Mouse (Mus musculus) midbrain, postnatal 0 days (tissue): ENCODE measurements around the gene Rtp1. TPM values are rescaled to one million over a fixed set of nuclear protein-coding genes. Genes with fewer than 3 reads are reported as not detected.

Experiments used
- ATAC-seq: fragments of 200-750 bp; cut with Nextera tagmentation; 2 replicates; pipeline ENCODE4 v1.8.0; 2017; ENCODE audit warnings: moderate number of reproducible peaks, mild to moderate bottlenecking, moderate TSS enrichment, moderate library complexity; ENCODE audit not compliant: low FRiP score
- DNase-seq: peaks from one replicate; pipeline ENCODE4 v3.0.0-alpha.2; 2015; ENCODE audit warnings: low spot score
- H3K27ac ChIP-seq: fragments of 300-500 bp; sonication (generic); 2 replicates; pipeline ENCODE4 v1.5.1; 2014; ENCODE audit warnings: low read depth, mild to moderate bottlenecking, low read length, mixed read lengths
- H3K27me3 ChIP-seq: fragments of 300-500 bp; sonication (generic); 2 replicates; pipeline ENCODE4 v1.6.1; 2014; ENCODE audit warnings: low read length, control low read depth, mixed read lengths; ENCODE audit not compliant: insufficient read depth
- H3K36me3 ChIP-seq: fragments of 300-500 bp; sonication (generic); 2 replicates; pipeline ENCODE4 v1.6.1; 2014; ENCODE audit warnings: low read length, control low read depth, mixed read lengths; ENCODE audit not compliant: insufficient read depth
- H3K4me1 ChIP-seq: fragments of 300-500 bp; sonication (generic); 2 replicates; pipeline ENCODE4 v1.6.1; 2014; ENCODE audit warnings: mild to moderate bottlenecking, control low read depth, antibody characterized with exemption, low read length, mixed read lengths; ENCODE audit not compliant: insufficient read depth
- H3K4me2 ChIP-seq: fragments of 300-500 bp; sonication (generic); 2 replicates; pipeline ENCODE4 v1.6.1; 2014; ENCODE audit warnings: low read depth, mild to moderate bottlenecking, low read length, mixed read lengths; ENCODE audit not compliant: poor library complexity, severe bottlenecking
- H3K4me3 ChIP-seq: fragments of 300-500 bp; sonication (generic); 2 replicates; pipeline ENCODE4 v1.5.1; 2014; ENCODE audit warnings: low read depth, mild to moderate bottlenecking, low read length, moderate library complexity
- H3K9ac ChIP-seq: fragments of 300-500 bp; sonication (generic); replicated peaks from 2 replicates; pipeline ENCODE4 v1.6.1; 2014; ENCODE audit warnings: mild to moderate bottlenecking, low read length, moderate library complexity, mixed read lengths; ENCODE audit not compliant: poor library complexity, severe bottlenecking
- H3K9me3 ChIP-seq: fragments of 300-500 bp; sonication (generic); 2 replicates; pipeline ENCODE4 v1.6.1; 2016; ENCODE audit warnings: low read length, control low read depth
- CTCF ChIP-seq: IDR thresholded peaks from 2 replicates; pipeline ENCODE4 v1.5.1; 2016; ENCODE audit warnings: antibody characterized with exemption, mild to moderate bottlenecking
- WGBS: fragments of 180-500 bp; shearing (Covaris S2); extraction: QIAGEN DNeasy Blood & Tissue Kit; methylation state at CpG from one replicate; pipeline ENCODE4 v1.1.7; 2014; 5-methylcytosine and 5-hydroxymethylcytosine counted together
- polyA plus RNA-seq: library from polyadenylated mRNA; unstranded; fragments of >200 nt; fragmentation: Nextera tagmentation; extraction: Ambion mirVana; gene quantifications from 2 replicates; pipeline ENCODE4 v1.2.1, GENCODE M21; 2015
- total RNA-seq: library from RNA; depleted of rRNA; stranded (reverse); fragments of >200 nt; gene quantifications from 2 replicates; pipeline ENCODE4 v1.2.3, GENCODE M21; 2014

Gene Rtp1
- total and polyA plus RNA-seq, 2 experiments from 2014 or later: 0.33 to 0.77 TPM

DNA sequence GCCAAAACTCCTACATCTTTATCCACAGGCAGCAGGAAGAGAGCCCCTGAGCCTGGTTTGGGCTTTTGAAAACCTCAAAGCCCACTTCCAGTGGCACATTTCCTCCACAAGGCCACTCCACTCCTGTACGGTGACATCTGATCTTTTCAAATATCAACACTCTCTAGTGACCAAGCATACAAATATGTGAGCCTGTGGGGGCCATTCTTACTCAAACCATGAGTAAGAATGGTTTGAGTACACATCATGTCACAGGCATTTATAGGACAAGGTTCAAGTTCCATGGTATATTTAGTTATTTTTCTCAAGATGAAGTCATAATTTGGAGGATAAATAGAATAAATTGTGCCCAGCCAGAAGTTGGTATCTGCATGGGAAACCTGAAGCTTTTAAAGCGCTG lies 21.0 kb downstream of the Rtp1 start:
- Histone ChIP-seq H3K27ac (no peak overlapping the region), H3K4me3 (no peak overlapping the region), H3K9ac (no peak overlapping the region), H3K4me2 (no peak overlapping the region), H3K36me3 (no peaks in the 10 kb centered on the region), H3K4me1 (no peaks in the 10 kb centered on the region), H3K27me3 (no peaks in the 10 kb centered on the region), H3K9me3 (no peaks in the 10 kb centered on the region)
- DNase-seq: no peak
- 83% methylated on average over 2 of the region's 2 CpGs for WGBS
- ATAC-seq: no peak
- no peak for TF ChIP-seq CTCF

DNA sequence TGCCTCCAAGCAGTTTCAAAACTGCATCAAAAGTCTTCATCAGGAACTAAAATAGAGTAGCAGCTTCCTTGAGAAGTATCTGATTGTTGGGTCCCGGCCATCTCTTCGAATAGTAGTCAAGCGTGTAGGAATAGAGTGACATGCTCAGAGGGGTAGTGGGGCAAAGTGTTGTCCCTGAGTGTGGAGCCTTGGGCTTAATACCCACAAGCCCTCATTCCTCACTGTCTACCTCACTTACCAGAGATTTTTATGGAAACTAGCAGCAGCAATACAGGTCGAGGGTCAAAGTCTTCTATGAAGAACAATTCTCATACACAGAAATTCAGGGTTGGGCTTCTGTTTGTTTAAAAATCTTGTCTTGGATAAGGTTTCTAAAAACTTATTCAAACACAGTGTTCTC lies 21.9 kb downstream of the Rtp1 start:
- ATAC-seq: no peak

DNA sequence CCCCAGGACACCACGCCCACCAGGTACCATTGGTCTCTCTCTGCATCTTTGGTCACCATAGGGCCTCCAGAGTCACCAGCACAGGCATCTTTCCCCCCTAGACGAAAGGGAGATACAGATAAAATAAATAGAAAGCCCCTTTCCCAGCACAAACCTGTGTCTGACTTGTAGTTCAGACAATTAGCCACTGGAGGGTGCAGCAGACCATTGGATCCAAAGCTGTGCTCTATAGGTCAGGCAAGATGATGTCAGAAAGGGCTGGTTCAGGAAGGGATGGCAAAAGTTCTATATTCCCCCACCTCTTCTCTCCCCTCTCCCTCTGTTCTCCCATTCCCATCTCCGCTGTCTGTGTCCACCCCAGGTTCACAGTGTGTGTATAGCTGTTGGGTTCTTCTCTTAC lies 23.5 kb downstream of the Rtp1 start:
- Histone ChIP-seq H3K27ac (no peak overlapping the region), H3K36me3 (no peaks in the 10 kb centered on the region), H3K9me3 (no peaks in the 10 kb centered on the region), H3K27me3 (no peaks in the 10 kb centered on the region), H3K9ac (no peak overlapping the region), H3K4me1 (no peaks in the 10 kb centered on the region), H3K4me2 (no peak overlapping the region), H3K4me3 (no peak overlapping the region)
- DNase-seq: peak; percentile 84
- WGBS: 14% methylated on average over 3 of the region's 3 CpGs
- peak; percentile 91 for TF ChIP-seq CTCF
- ATAC-seq: peak; percentile 70

More for the DNA sequence above, 21.9 kb downstream of the Rtp1 start:
- H3K27ac ChIP-seq: no peak overlapping the region
- no peaks in the 10 kb centered on the region for H3K36me3 ChIP-seq
- no peak for DNase-seq
- no peaks in the 10 kb centered on the region for H3K4me1 ChIP-seq
- WGBS: 87% methylated on average over 4 of the region's 4 CpGs
- no peak overlapping the region for H3K4me2 ChIP-seq
- no peak overlapping the region for H3K4me3 ChIP-seq
- no peak overlapping the region for H3K9ac ChIP-seq
- H3K27me3 ChIP-seq: no peaks in the 10 kb centered on the region
- TF ChIP-seq CTCF: no peak
- H3K9me3 ChIP-seq: no peaks in the 10 kb centered on the region

DNA sequence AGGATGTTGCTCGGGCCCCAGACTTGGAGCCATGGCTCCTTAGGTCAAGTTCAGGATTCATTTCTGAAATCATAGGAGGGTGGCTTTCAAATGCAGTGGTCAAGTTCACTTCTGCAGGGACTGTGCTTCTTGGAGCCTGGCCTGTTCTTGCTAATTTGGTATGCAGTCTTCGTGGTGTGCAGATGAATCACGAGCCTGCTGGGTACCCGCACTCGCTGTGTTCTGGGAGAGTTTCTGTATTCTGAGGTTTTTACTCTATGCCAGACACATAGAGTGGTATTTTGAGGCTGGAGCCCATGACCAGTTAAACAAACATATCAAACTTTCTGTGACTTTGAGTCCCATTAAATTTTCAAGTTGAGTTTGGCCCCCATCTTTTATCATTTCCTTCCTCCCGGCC lies 25.4 kb downstream of the Rtp1 start:
- Histone ChIP-seq H3K9me3 (no peaks in the 10 kb centered on the region), H3K27me3 (no peaks in the 10 kb centered on the region), H3K36me3 (no peaks in the 10 kb centered on the region), H3K4me3 (no peak overlapping the region), H3K27ac (no peak overlapping the region), H3K9ac (no peak overlapping the region), H3K4me2 (no peak overlapping the region), H3K4me1 (no peaks in the 10 kb centered on the region)
- TF ChIP-seq CTCF: no peak
- ATAC-seq (no peak), DNase-seq (no peak)
- WGBS: 66% methylated on average over 6 of the region's 6 CpGs

DNA sequence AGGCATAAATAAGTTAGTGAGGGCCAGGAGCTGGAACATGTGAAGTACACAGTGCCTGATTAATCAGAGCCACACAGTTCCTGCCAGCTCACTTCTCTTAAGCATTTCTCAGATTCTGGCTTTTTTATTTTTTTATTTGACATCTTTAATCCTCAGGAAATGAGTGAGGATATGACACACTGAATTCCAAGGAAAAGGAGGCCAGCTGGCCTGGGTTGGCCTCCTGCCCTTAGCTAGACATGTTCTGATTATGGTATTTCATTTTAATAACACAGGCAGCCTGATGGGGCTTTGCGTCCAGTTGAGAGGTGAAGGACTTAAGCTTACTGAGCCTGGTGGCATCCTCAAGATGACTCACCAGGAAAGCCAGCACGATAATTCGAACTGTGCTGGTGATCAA lies 27.6 kb downstream of the Rtp1 start:
- no peaks in the 10 kb centered on the region for H3K9me3 ChIP-seq
- no peak overlapping the region for H3K9ac ChIP-seq
- TF ChIP-seq CTCF: no peak
- no peak for ATAC-seq
- H3K4me1 ChIP-seq: no peaks in the 10 kb centered on the region
- H3K4me3 ChIP-seq: no peak overlapping the region
- no peaks in the 10 kb centered on the region for H3K27me3 ChIP-seq
- H3K27ac ChIP-seq: no peak overlapping the region
- no peaks in the 10 kb centered on the region for H3K36me3 ChIP-seq
- DNase-seq: no peak
- no peak overlapping the region for H3K4me2 ChIP-seq
- 72% methylated on average over 3 of the region's 3 CpGs for WGBS

DNA sequence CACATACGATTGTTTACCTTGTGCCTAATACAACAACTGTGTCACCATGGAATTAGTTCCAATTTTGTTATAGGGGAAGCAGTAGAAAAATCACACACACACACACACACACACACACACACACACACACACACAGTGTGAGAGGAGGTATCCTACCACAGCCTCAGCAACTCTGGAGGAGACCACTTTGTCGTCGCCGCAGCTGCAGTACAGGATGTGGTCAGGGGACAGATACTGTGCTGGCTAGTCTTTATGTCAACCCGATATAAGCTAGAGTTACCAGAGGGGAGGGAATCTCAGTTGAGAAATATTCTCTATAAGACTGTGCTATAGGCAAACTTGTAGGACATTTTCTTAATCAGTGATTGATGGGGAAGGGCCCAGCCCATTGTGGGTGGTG lies 28.4 kb downstream of the Rtp1 start:
- Histone ChIP-seq H3K4me2 (no peak overlapping the region), H3K4me3 (no peak overlapping the region), H3K27ac (no peak overlapping the region), H3K4me1 (no peaks in the 10 kb centered on the region), H3K9me3 (no peaks in the 10 kb centered on the region), H3K9ac (no peak overlapping the region), H3K36me3 (no peaks in the 10 kb centered on the region), H3K27me3 (no peaks in the 10 kb centered on the region)
- DNase-seq: no peak
- no peak for TF ChIP-seq CTCF
- 93% methylated on average over 5 of the region's 5 CpGs for WGBS
- no peak for ATAC-seq
